Mouse (Mus musculus): ENCODE measurements around the gene Hist1h4j. TPM values are rescaled to one million over a fixed set of nuclear protein-coding genes. Genes with fewer than 3 reads are reported as not detected.

Hist1h4j gene
- polyA plus RNA-seq, 1 experiment from 2014 or later, result not detected

- no peaks in the 10 kb centered on the region for H3K36me3 ChIP-seq (ENCODE audit: inconsistent target)
- H3K79me2 ChIP-seq (ENCODE audit: inconsistent target), result no peaks in the 10 kb centered on the region
- peak within 1 kb of the TSS; percentile 88 for H3K27ac ChIP-seq
- H3K4me3 ChIP-seq (ENCODE audit: inconsistent target), result peak within 1 kb of the TSS; percentile 29
- 4% methylated on average over 6 of the region's 20 CpGs for WGBS (ENCODE audit: missing documents)
Observed at GRCm38 (mm10) chr13:21783255-21783617, 48.4 kb downstream of the Hist1h4j start, which contains the start of gene Hist1h3i. TSS of gene Hist1h3i (minus strand) at chr13:21783370.

- peak overlapping the region; percentile 88 for H3K27ac ChIP-seq
- H3K4me3 ChIP-seq (ENCODE audit: inconsistent target), result peak overlapping the region; percentile 29
- no peaks in the 10 kb centered on the region for H3K79me2 ChIP-seq (ENCODE audit: inconsistent target)
- no peaks in the 10 kb centered on the region for H3K36me3 ChIP-seq (ENCODE audit: inconsistent target)
- WGBS (ENCODE audit: missing documents), result 15% methylated on average over 9 of the region's 9 CpGs
Observed at GRCm38 (mm10) chr13:21783734-21784161, 48.9 kb downstream of the Hist1h4j start.

- peak overlapping the region; percentile 88 for H3K27ac ChIP-seq
- no peaks in the 10 kb centered on the region for H3K36me3 ChIP-seq (ENCODE audit: inconsistent target)
- WGBS (ENCODE audit: missing documents), result 88% methylated on average over 6 of the region's 6 CpGs
- H3K4me3 ChIP-seq (ENCODE audit: inconsistent target), result no peak overlapping the region; the same call in 1 of the 2 replicates
- H3K79me2 ChIP-seq (ENCODE audit: inconsistent target), result no peaks in the 10 kb centered on the region
Observed at GRCm38 (mm10) chr13:21784311-21784710, 49.4 kb downstream of the Hist1h4j start.

Other genes starting within 250 kb of the Hist1h4j start
- 0.11 to 0.38 TPM (median 0.23 TPM) in 3 replicates for gene AK157302, start 239.8 kb upstream of the Hist1h4j start, polyA plus RNA-seq (2018)
- 3.8 to 14.2 TPM (median 11.7 TPM) in 3 replicates for gene Gm11273, start 233.6 kb upstream of the Hist1h4j start, polyA plus RNA-seq (2018)
- gene Zkscan8, start 203.9 kb upstream of the Hist1h4j start, polyA plus RNA-seq (2018), result 3.0 to 3.6 TPM (median 3.4 TPM) in 3 replicates
- not detected in 3 replicates for gene Olfr1366, start 192.3 kb upstream of the Hist1h4j start, polyA plus RNA-seq (2018)
- not detected in 3 replicates for gene Olfr1535, start 175.2 kb upstream of the Hist1h4j start, polyA plus RNA-seq (2018)
- not detected in 3 replicates for gene Olfr1364, start 153.3 kb upstream of the Hist1h4j start, polyA plus RNA-seq (2018)
- not detected in 3 replicates for gene Olfr1362, start 121.0 kb upstream of the Hist1h4j start, polyA plus RNA-seq (2018)
- not detected in 3 replicates for gene Olfr11, start 92.5 kb upstream of the Hist1h4j start, polyA plus RNA-seq (2018)
- not detected in 3 replicates for gene Olfr1361, start 71.7 kb upstream of the Hist1h4j start, polyA plus RNA-seq (2018)
- gene Olfr1360, start 57.7 kb upstream of the Hist1h4j start, polyA plus RNA-seq (2018), result not detected in 3 replicates
- gene Olfr1359, start 37.0 kb upstream of the Hist1h4j start, polyA plus RNA-seq (2018), result not detected in 3 replicates
- not detected in 3 replicates for gene Hist1h2bl, start 18.9 kb upstream of the Hist1h4j start, polyA plus RNA-seq (2018)
- gene Hist1h2ai, start 18.6 kb upstream of the Hist1h4j start, polyA plus RNA-seq (2018), result not detected in 3 replicates
- gene Hist1h3h, start 17.4 kb upstream of the Hist1h4j start, polyA plus RNA-seq (2018), result 1.6 TPM in 1 of 3 replicates, not detected in the others
- not detected in 3 replicates for gene Hist1h2bm, start 13.0 kb upstream of the Hist1h4j start, polyA plus RNA-seq (2018)
- gene Hist1h4k, start 15.4 kb downstream of the Hist1h4j start, polyA plus RNA-seq (2018), result 3.4 to 5.4 TPM in 2 of 3 replicates, not detected in the other
- gene Hist1h2ak, start 18.8 kb downstream of the Hist1h4j start, polyA plus RNA-seq (2018), result not detected in 3 replicates
- gene Hist1h2bn, start 19.1 kb downstream of the Hist1h4j start, polyA plus RNA-seq (2018), result 1.4 TPM in 1 of 3 replicates, not detected in the others
- not detected in 3 replicates for gene Hist1h1b, start 45.6 kb downstream of the Hist1h4j start, polyA plus RNA-seq (2018)
- gene Hist1h3i, start 48.3 kb downstream of the Hist1h4j start, polyA plus RNA-seq (2018), result not detected in 3 replicates
- gene Hist1h2an, start 52.2 kb downstream of the Hist1h4j start, polyA plus RNA-seq (2018), result not detected in 3 replicates
- gene Hist1h2bp, start 52.4 kb downstream of the Hist1h4j start, polyA plus RNA-seq (2018), result not detected in 3 replicates
- gene Hist1h2bq, start 75.1 kb downstream of the Hist1h4j start, polyA plus RNA-seq (2018), result 0.17 to 0.62 TPM in 2 of 3 replicates, not detected in the other
- not detected in 3 replicates for gene Hist1h2ao, start 75.4 kb downstream of the Hist1h4j start, polyA plus RNA-seq (2018)
- 1.4 TPM in 1 of 3 replicates, not detected in the others for gene Hist1h4m, start 76.7 kb downstream of the Hist1h4j start, polyA plus RNA-seq (2018)
- gene Hist1h4n, start 97.1 kb downstream of the Hist1h4j start, polyA plus RNA-seq (2018), result not detected in 3 replicates
- 13.7 to 51.2 TPM (median 37.0 TPM) in 3 replicates for gene Hist1h2ap, start 98.4 kb downstream of the Hist1h4j start, polyA plus RNA-seq (2018)
- gene Hist1h2br, start 98.7 kb downstream of the Hist1h4j start, polyA plus RNA-seq (2018), result 1.1 TPM in 1 of 3 replicates, not detected in the others
- gene Zfp184, start 210.0 kb downstream of the Hist1h4j start, polyA plus RNA-seq (2018), result 0.14 TPM in 1 of 3 replicates, not detected in the others
- not detected in 3 replicates for gene Pom121l2, start 246.1 kb downstream of the Hist1h4j start, polyA plus RNA-seq (2018)

Measured in macrophage (primary cell).